Comparison of ENCODE assay signal across 30 mouse cellular contexts in the genomic region with DNA sequence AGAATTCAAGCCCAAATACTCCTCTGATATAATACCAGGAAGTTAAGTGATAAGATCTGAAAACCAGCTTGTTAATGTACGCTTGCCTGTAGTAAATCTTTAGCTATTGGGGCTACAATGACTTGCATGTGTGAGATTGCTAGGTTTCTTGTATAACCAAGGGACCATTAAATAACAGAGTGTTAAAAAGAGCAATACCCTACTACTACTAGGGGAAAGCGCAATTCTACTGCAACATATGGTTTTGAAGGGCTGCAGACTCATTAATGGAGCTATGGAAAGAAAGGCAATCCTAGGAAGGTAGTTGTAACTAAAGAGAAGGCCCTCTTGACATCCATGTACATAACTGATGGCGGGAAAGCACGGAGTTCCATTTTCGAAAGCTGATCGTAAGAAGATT.
"Had no signal": no experiment of that assay in that cellular context is flagged by ENCODE, and none has a peak within 500 bp of the region (broad histone marks: within the 10 kb centered on the region; RNA-seq: fewer than 3 reads in every experiment).

No protein-coding gene starts in this region.

- H3K9ac ChIP-seq: limb, embryonic 12.5 days; limb, embryonic 15.5 days; liver, embryonic 12.5 days; liver, embryonic 13.5 days; liver, embryonic 14.5 days; liver, embryonic 15.5 days; liver, postnatal 0 days; lung, embryonic 14.5 days; lung, embryonic 15.5 days; midbrain, embryonic 12.5 days; midbrain, embryonic 13.5 days; midbrain, embryonic 15.5 days; neural tube, embryonic 12.5 days; neural tube, embryonic 13.5 days had no signal

- H3K4me2 ChIP-seq: limb, embryonic 12.5 days; limb, embryonic 15.5 days; liver, embryonic 11.5 days; liver, embryonic 12.5 days; liver, embryonic 13.5 days; liver, embryonic 15.5 days; lung, embryonic 14.5 days; lung, embryonic 15.5 days; midbrain, embryonic 12.5 days; midbrain, embryonic 13.5 days; midbrain, embryonic 15.5 days; neural tube, embryonic 12.5 days; neural tube, embryonic 13.5 days had no signal

- DNase-seq: left cerebral cortex, postnatal 4 days; liver; liver, embryonic 13.5 days; liver, postnatal 0 days; lung, adult 18-20 months; lung, adult 2 months; lung, embryonic 14.5 days; lung, postnatal 10 days; lung, postnatal 14 days; lung, postnatal 36 days; lung, postnatal 4 days had no signal

- H3K36me3 ChIP-seq: limb, embryonic 12.5 days; limb, embryonic 15.5 days; liver, embryonic 12.5 days; liver, embryonic 13.5 days; liver, embryonic 15.5 days; lung, embryonic 15.5 days; midbrain, embryonic 10.5 days; midbrain, embryonic 12.5 days; midbrain, embryonic 13.5 days; midbrain, embryonic 15.5 days; neural tube, embryonic 12.5 days; neural tube, embryonic 13.5 days had no signal

- H3K4me1 ChIP-seq: limb, embryonic 12.5 days; limb, embryonic 15.5 days; liver, embryonic 12.5 days; liver, embryonic 13.5 days; liver, embryonic 15.5 days; lung, embryonic 15.5 days; megakaryocyte, embryonic 14.5 days; midbrain, embryonic 10.5 days; midbrain, embryonic 12.5 days; midbrain, embryonic 13.5 days; midbrain, embryonic 15.5 days; neural tube, embryonic 12.5 days; neural tube, embryonic 13.5 days had no signal

- H3K27me3 ChIP-seq: limb, embryonic 12.5 days; limb, embryonic 15.5 days; liver, embryonic 12.5 days; liver, embryonic 13.5 days; liver, embryonic 15.5 days; lung, embryonic 15.5 days; megakaryocyte, embryonic 14.5 days; midbrain, embryonic 12.5 days; midbrain, embryonic 13.5 days; midbrain, embryonic 15.5 days; neural tube, embryonic 12.5 days; neural tube, embryonic 13.5 days had no signal

- H3K9me3 ChIP-seq: limb, embryonic 12.5 days; limb, embryonic 15.5 days; liver, embryonic 12.5 days; liver, embryonic 13.5 days; liver, embryonic 15.5 days; lung, embryonic 15.5 days; megakaryocyte, embryonic 14.5 days; midbrain, embryonic 10.5 days; midbrain, embryonic 12.5 days; midbrain, embryonic 13.5 days; midbrain, embryonic 15.5 days; neural tube, embryonic 12.5 days; neural tube, embryonic 13.5 days had no signal

- H3K27ac ChIP-seq: left cerebral cortex, adult 2 months; limb, embryonic 12.5 days; limb, embryonic 15.5 days; liver, embryonic 12.5 days; liver, embryonic 13.5 days; liver, embryonic 14.5 days; liver, embryonic 15.5 days; lung, embryonic 15.5 days; macrophage; midbrain, embryonic 10.5 days; midbrain, embryonic 12.5 days; midbrain, embryonic 13.5 days; midbrain, embryonic 15.5 days; neural tube, embryonic 12.5 days; neural tube, embryonic 13.5 days had no signal

- ATAC-seq: liver, embryonic 12.5 days; liver, postnatal 0 days; lung, postnatal 0 days; midbrain, embryonic 13.5 days; midbrain, embryonic 15.5 days; midbrain, embryonic 16.5 days had no signal

- H3K4me3 ChIP-seq: left cerebral cortex, adult 2 months; limb, embryonic 12.5 days; limb, embryonic 15.5 days; liver, embryonic 12.5 days; liver, embryonic 13.5 days; liver, embryonic 15.5 days; lung, embryonic 15.5 days; megakaryocyte, embryonic 14.5 days; midbrain, embryonic 10.5 days; midbrain, embryonic 12.5 days; midbrain, embryonic 13.5 days; midbrain, embryonic 15.5 days; myocyte; neural tube, embryonic 12.5 days; neural tube, embryonic 13.5 days had no signal
